Mouse (Mus musculus) heart, adult 10 weeks (tissue): Measurements from ENCODE around the gene Tspan2. TPM values are rescaled to one million over a fixed set of nuclear protein-coding genes. Genes with fewer than 3 reads are reported as not detected.

ENCODE experiments used
- polyA plus RNA-seq: library from polyadenylated mRNA; stranded (reverse); fragments of 350-450 nt; fragmentation: Illumina TruSeq; extraction: RNeasy Lipid Tissue Mini Kit (QIAGEN cat#74804); gene quantifications from one replicate; pipeline ENCODE4 v1.2.3, GENCODE M21; 2014; ENCODE audit warnings: low read depth, low replicate concordance

Gene Tspan2
- polyA plus RNA-seq = 7.6 TPM

DNA sequence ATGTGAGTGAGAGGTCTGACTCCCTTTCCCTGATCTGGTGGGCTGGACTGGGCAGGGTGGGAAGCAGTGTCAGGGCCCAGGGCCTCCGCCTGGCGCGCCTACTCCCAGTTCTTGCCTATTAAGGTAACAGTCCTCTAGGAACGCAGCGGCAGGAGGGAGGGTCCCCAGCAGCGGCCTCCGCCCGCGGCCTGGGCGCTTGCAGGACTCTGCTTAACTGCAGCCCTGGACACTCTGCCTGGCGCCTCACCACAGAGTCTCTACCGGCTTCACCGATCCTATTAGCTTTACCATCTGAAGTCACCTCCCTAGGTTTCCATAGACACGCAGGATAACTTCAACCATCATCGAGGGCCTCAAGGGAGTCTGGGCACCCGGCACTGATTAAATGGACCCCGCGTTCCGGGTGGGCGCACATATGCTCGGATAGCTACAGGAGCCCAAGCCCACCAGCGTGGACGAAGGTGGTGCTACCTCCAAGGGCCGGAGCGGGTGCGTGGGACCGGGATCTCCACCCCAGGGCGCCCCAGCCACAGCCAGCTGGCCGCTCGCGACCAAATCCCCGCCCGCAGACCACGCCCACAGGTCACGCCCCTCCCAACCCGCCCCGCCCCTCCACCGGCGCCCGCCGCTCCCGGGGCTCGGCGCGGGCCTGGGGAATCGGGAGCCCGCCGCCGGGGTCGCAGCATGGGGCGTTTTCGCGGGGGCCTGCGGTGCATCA is at the start of gene Tspan2:
Gene Tspan2, plus strand, starts transcription at position 217 of the 718 bp plus-strand sequence.

DNA sequence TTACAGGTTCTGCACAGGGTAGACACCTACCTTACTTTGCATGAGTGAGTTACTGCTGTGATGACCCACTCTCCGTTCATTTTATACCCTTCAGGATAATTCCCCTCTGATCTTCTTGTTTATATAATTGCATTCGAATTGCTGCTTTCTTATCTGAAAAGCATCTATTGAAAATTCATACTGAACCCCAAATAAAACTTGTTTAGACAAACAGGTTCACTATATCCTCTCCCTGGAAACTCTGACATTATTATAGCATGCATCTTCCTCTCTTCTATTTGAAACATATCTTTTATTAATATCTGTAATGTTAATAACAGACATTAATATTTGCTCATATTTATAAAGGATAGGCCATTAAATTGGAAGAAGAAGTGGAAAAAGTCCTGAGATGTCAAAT is 48.3 kb downstream of the Tspan2 start, which contains the start of gene Tshb:
Gene Tshb, minus strand, starts transcription at position 101 of the 400 bp plus-strand sequence.

Other genes starting within 250 kb of the Tspan2 start
- gene Tshb, start 48.2 kb downstream of the Tspan2 start, polyA plus RNA-seq = not detected
- not detected for gene Sycp1, start 201.6 kb downstream of the Tspan2 start, polyA plus RNA-seq
- gene Nr1h5, start 229.6 kb downstream of the Tspan2 start, polyA plus RNA-seq = not detected